Mouse (Mus musculus): Measurements from ENCODE around the gene Zranb2.

- TF ChIP-seq CTCF (IDR thresholded peaks at IDR 0.05; ENCODE audit: low read depth, low read length): no peak
- no peak for TF ChIP-seq POLR2A (IDR thresholded peaks at IDR 0.05; ENCODE audit: insufficient read depth, low read length)
- no peak for TF ChIP-seq EP300 (IDR thresholded peaks at IDR 0.05; ENCODE audit: insufficient read depth, low read depth, low read length)
These were observed 16.0 kb downstream of the Zranb2 start for GRCm38 (mm10) chr3:157549758-157550600.
